Mouse (Mus musculus) stomach, postnatal 0 days (tissue): Measurements from ENCODE around the gene Tsc22d1.

Experiments
- CTCF ChIP-seq: IDR thresholded peaks from 2 replicates; pipeline ENCODE4 v1.5.1; 2016; ENCODE audit warnings: antibody characterized with exemption, low read depth, mild to moderate bottlenecking, moderate library complexity
- EP300 ChIP-seq: optimal IDR thresholded peaks from 2 replicates; pipeline ENCODE3; 2016; ENCODE audit warnings: antibody characterized with exemption

GRCm38 (mm10) chr14:76499492-76499891 is 84.7 kb downstream of the Tsc22d1 start:
- TF ChIP-seq CTCF (no peak), EP300 (no peak)
